Mouse (Mus musculus) limb, embryonic 12.5 days (tissue): ENCODE measurements around the gene Mpp3. TPM values are rescaled to one million over a fixed set of nuclear protein-coding genes. Genes with fewer than 3 reads are reported as not detected.

ENCODE experiments used
- ATAC-seq: fragments of 200-750 bp; cut with Nextera tagmentation; 2 replicates; pipeline ENCODE4 v1.8.0; 2017; ENCODE audit warnings: low read depth, moderate TSS enrichment; ENCODE audit not compliant: insufficient number of reproducible peaks, insufficient read depth, low FRiP score, low TSS enrichment
- H3K27ac ChIP-seq: fragments of 300-500 bp; sonication (generic); 2 replicates; pipeline ENCODE4 v1.5.1; 2016; ENCODE audit warnings: mild to moderate bottlenecking, moderate library complexity
- H3K27me3 ChIP-seq: fragments of 300-500 bp; sonication (generic); 2 replicates; pipeline ENCODE4 v1.6.1; 2016; ENCODE audit warnings: mild to moderate bottlenecking, moderate library complexity
- H3K36me3 ChIP-seq: fragments of 300-500 bp; sonication (generic); 2 replicates; pipeline ENCODE4 v1.6.1; 2016; ENCODE audit warnings: mild to moderate bottlenecking, moderate library complexity
- H3K4me1 ChIP-seq: fragments of 300-500 bp; sonication (generic); replicated peaks from 2 replicates; pipeline ENCODE4 v1.6.1; 2016
- H3K4me2 ChIP-seq: fragments of 300-500 bp; sonication (generic); 2 replicates; pipeline ENCODE4 v1.6.1; 2016; ENCODE audit warnings: mild to moderate bottlenecking, moderate library complexity
- H3K4me3 ChIP-seq: fragments of 300-500 bp; sonication (generic); replicated peaks from 2 replicates; pipeline ENCODE4 v1.5.1; 2016; ENCODE audit warnings: mild to moderate bottlenecking
- H3K9ac ChIP-seq: fragments of 300-500 bp; sonication (generic); replicated peaks from 2 replicates; pipeline ENCODE4 v1.6.1; 2016; ENCODE audit warnings: mild to moderate bottlenecking, moderate library complexity
- H3K9me3 ChIP-seq: fragments of 300-500 bp; sonication (generic); 2 replicates; pipeline ENCODE4 v1.6.1; 2016; ENCODE audit warnings: mild to moderate bottlenecking, moderate library complexity
- WGBS: fragments of 180-500 bp; shearing (Covaris S2); methylation state at CpG from one replicate; pipeline ENCODE4 v1.1.7; 2016; 5-methylcytosine and 5-hydroxymethylcytosine counted together
- polyA plus RNA-seq: library from polyadenylated mRNA; unstranded; fragments of >200 nt; fragmentation: Nextera tagmentation; extraction: Ambion mirVana; gene quantifications from 2 replicates; pipeline ENCODE4 v1.2.1, GENCODE M21; 2016

Gene Mpp3
- polyA plus RNA-seq, 1 experiment from 2014 or later, result 16.3 TPM

- no peak overlapping the region for H3K9ac ChIP-seq
- no peak for ATAC-seq
- H3K4me3 ChIP-seq, result no peak overlapping the region
- 84% methylated on average over 12 of the region's 12 CpGs for WGBS
- no peak overlapping the region for H3K4me2 ChIP-seq
- no peaks in the 10 kb centered on the region for H3K27me3 ChIP-seq
- H3K36me3 ChIP-seq, result no peaks in the 10 kb centered on the region
- no peaks in the 10 kb centered on the region for H3K9me3 ChIP-seq
- H3K27ac ChIP-seq, result no peak overlapping the region
- no peaks in the 10 kb centered on the region; the same call in 1 of the 2 replicates for H3K4me1 ChIP-seq
These were observed 24.4 kb upstream of the Mpp3 start for GRCm38 (mm10) chr11:102052697-102053096.

- H3K9me3 ChIP-seq, result no peaks in the 10 kb centered on the region
- H3K4me2 ChIP-seq, result no peak overlapping the region
- no peaks in the 10 kb centered on the region for H3K27me3 ChIP-seq
- no peaks in the 10 kb centered on the region; the same call in 1 of the 2 replicates for H3K4me1 ChIP-seq
- H3K9ac ChIP-seq, result 0 out of 2 replicates have a peak overlapping the region, but pooled peaks have one; percentile 18
- 0 out of 2 replicates have a peak overlapping the region, but pooled peaks have one; percentile 41 for H3K27ac ChIP-seq
- ATAC-seq, result no peak
- no peak overlapping the region for H3K4me3 ChIP-seq
- WGBS, result 57% methylated on average over 4 of the region's 4 CpGs
- no peaks in the 10 kb centered on the region for H3K36me3 ChIP-seq
These were observed 23.7 kb upstream of the Mpp3 start for GRCm38 (mm10) chr11:102051954-102052353.

GRCm38 (mm10) chr11:102051541-102051940 lies 23.3 kb upstream of the Mpp3 start:
- no peak overlapping the region for H3K4me2 ChIP-seq
- WGBS, result 69% methylated on average over 4 of the region's 4 CpGs
- no peaks in the 10 kb centered on the region for H3K36me3 ChIP-seq
- ATAC-seq, result no peak
- no peaks in the 10 kb centered on the region for H3K9me3 ChIP-seq
- no peak overlapping the region for H3K4me3 ChIP-seq
- H3K27ac ChIP-seq, result no peak overlapping the region
- no peaks in the 10 kb centered on the region; the same call in 1 of the 2 replicates for H3K4me1 ChIP-seq
- no peak overlapping the region for H3K9ac ChIP-seq
- H3K27me3 ChIP-seq, result no peaks in the 10 kb centered on the region

- WGBS, result 57% methylated on average over 14 of the region's 14 CpGs
- Histone ChIP-seq H3K4me2 (no peak overlapping the region), H3K9me3 (peaks cover 13% of the 10 kb centered on the region), H3K9ac (no peak overlapping the region), H3K27ac (no peak overlapping the region), H3K36me3 (no peaks in the 10 kb centered on the region), H3K4me1 (no peaks in the 10 kb centered on the region; the same call in 1 of the 2 replicates), H3K27me3 (no peaks in the 10 kb centered on the region), H3K4me3 (no peak overlapping the region)
- ATAC-seq, result no peak
These were observed 21.7 kb upstream of the Mpp3 start for GRCm38 (mm10) chr11:102049875-102050482.

GRCm38 (mm10) chr11:102046607-102047006 lies 18.3 kb upstream of the Mpp3 start:
- H3K36me3 ChIP-seq, result no peaks in the 10 kb centered on the region
- no peak for ATAC-seq
- H3K27ac ChIP-seq, result no peak overlapping the region
- H3K27me3 ChIP-seq, result no peaks in the 10 kb centered on the region
- no peak overlapping the region for H3K4me2 ChIP-seq
- H3K4me1 ChIP-seq, result no peaks in the 10 kb centered on the region
- H3K9ac ChIP-seq, result no peak overlapping the region
- WGBS, result 84% methylated on average over 9 of the region's 9 CpGs
- peaks cover 18% of the 10 kb centered on the region for H3K9me3 ChIP-seq
- H3K4me3 ChIP-seq, result no peak overlapping the region

- Histone ChIP-seq H3K27ac (no peak overlapping the region), H3K27me3 (no peaks in the 10 kb centered on the region), H3K36me3 (no peaks in the 10 kb centered on the region), H3K9me3 (peaks cover 18% of the 10 kb centered on the region), H3K4me2 (no peak overlapping the region), H3K9ac (no peak overlapping the region), H3K4me3 (no peak overlapping the region), H3K4me1 (no peaks in the 10 kb centered on the region)
- WGBS, result 84% methylated on average over 7 of the region's 7 CpGs
- no peak for ATAC-seq
These were observed 16.5 kb upstream of the Mpp3 start for GRCm38 (mm10) chr11:102044691-102045212.

GRCm38 (mm10) chr11:102043381-102043780 lies 15.1 kb upstream of the Mpp3 start:
- Histone ChIP-seq H3K36me3 (no peaks in the 10 kb centered on the region), H3K9ac (no peak overlapping the region)
- 81% methylated on average over 6 of the region's 6 CpGs for WGBS

GRCm38 (mm10) chr11:102042971-102043370 lies 14.7 kb upstream of the Mpp3 start:
- WGBS, result 91% methylated on average over 13 of the region's 14 CpGs
- H3K4me2 ChIP-seq, result no peak overlapping the region
- no peaks in the 10 kb centered on the region for H3K27me3 ChIP-seq
- no peak overlapping the region for H3K4me3 ChIP-seq
- no peaks in the 10 kb centered on the region for H3K36me3 ChIP-seq
- no peak overlapping the region for H3K9ac ChIP-seq
- no peak overlapping the region for H3K27ac ChIP-seq
- no peaks in the 10 kb centered on the region for H3K4me1 ChIP-seq
- no peak for ATAC-seq
- H3K9me3 ChIP-seq, result peaks cover 18% of the 10 kb centered on the region

More at GRCm38 (mm10) chr11:102043381-102043780, 15.1 kb upstream of the Mpp3 start:
- ATAC-seq, result no peak
- no peak overlapping the region for H3K4me2 ChIP-seq
- H3K4me1 ChIP-seq, result no peaks in the 10 kb centered on the region
- no peak overlapping the region for H3K27ac ChIP-seq
- no peaks in the 10 kb centered on the region for H3K27me3 ChIP-seq
- no peak overlapping the region for H3K4me3 ChIP-seq
- H3K9me3 ChIP-seq, result peaks cover 18% of the 10 kb centered on the region

GRCm38 (mm10) chr11:102041350-102041949 lies 13.2 kb upstream of the Mpp3 start, which contains the start of gene Cd300lg:
Gene Cd300lg (plus strand): TSS chr11:102041509.
- Histone ChIP-seq H3K4me2 (no peak within 1 kb of the TSS), H3K4me1 (no peaks in the 10 kb centered on the region), H3K9me3 (peaks cover 18% of the 10 kb centered on the region), H3K27ac (no peak within 1 kb of the TSS), H3K36me3 (no peaks in the 10 kb centered on the region), H3K9ac (no peak within 1 kb of the TSS), H3K4me3 (no peak within 1 kb of the TSS), H3K27me3 (no peaks in the 10 kb centered on the region)
- ATAC-seq, result 0 out of 2 replicates have a peak, but pooled peaks have one; percentile 33
- WGBS, result 58% methylated on average over 5 of the region's 5 CpGs

- WGBS, result 73% methylated on average over 4 of the region's 4 CpGs
- no peak overlapping the region for H3K4me3 ChIP-seq
- no peaks in the 10 kb centered on the region for H3K27me3 ChIP-seq
- no peaks in the 10 kb centered on the region for H3K4me1 ChIP-seq
- no peaks in the 10 kb centered on the region for H3K36me3 ChIP-seq
- no peak overlapping the region for H3K9ac ChIP-seq
- ATAC-seq, result no peak
- peaks cover 11% of the 10 kb centered on the region for H3K9me3 ChIP-seq
- H3K4me2 ChIP-seq, result no peak overlapping the region
- H3K27ac ChIP-seq, result no peak overlapping the region
These were observed 12.4 kb upstream of the Mpp3 start for GRCm38 (mm10) chr11:102040646-102041045.

- Histone ChIP-seq H3K27ac (no peak overlapping the region), H3K4me2 (no peak overlapping the region), H3K27me3 (no peaks in the 10 kb centered on the region), H3K4me3 (no peak overlapping the region), H3K9ac (no peak overlapping the region), H3K9me3 (peaks cover 6% of the 10 kb centered on the region; the same call in 1 of the 2 replicates), H3K4me1 (no peaks in the 10 kb centered on the region), H3K36me3 (no peaks in the 10 kb centered on the region)
- under 1% methylated on average over 9 of the region's 9 CpGs for WGBS
- 0 out of 2 replicates have a peak, but pooled peaks have one; percentile 39 for ATAC-seq
These were observed 11.9 kb upstream of the Mpp3 start for GRCm38 (mm10) chr11:102040138-102040524.
